Mouse (Mus musculus) E14TG2a.4 (cell line): ENCODE data around the gene Spata18.

Source experiments
- CTCF ChIP-seq: conservative IDR thresholded peaks from 2 replicates; pipeline ENCODE4 v1.5.1; 2014; ENCODE audit warnings: low read length
- NANOG ChIP-seq: IDR thresholded peaks from 2 replicates; pipeline ENCODE4 v1.6.1; 2014; ENCODE audit warnings: borderline replicate concordance, low read length, mixed read lengths
- POU5F1 ChIP-seq: IDR thresholded peaks from 2 replicates; pipeline ENCODE4 v1.6.1; 2014; ENCODE audit warnings: low read length, borderline replicate concordance

DNA sequence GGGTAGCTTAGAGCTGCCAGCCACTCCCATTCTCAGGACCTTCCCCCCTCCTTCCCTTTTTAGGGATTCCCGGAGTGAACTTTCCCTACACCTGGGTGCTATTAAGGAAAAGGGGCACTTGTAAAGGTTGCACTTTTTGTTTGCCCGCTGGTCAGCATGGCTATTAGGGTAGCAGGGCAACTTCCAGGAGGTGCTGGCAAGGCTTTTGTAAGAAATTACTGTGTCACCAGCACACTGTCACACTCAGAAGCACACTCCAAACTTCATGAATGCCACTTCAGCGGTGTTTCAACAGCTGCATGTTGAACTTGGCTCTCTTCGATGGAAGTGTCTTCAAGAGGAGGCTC lies 649 bp downstream of the Spata18 start:
- no peak for TF ChIP-seq CTCF
- TF ChIP-seq POU5F1, result no peak
- no peak for TF ChIP-seq NANOG
